Mouse (Mus musculus): ENCODE results near the gene Ttc4.

- no peak for TF ChIP-seq CTCF (IDR thresholded peaks at IDR 0.05; ENCODE audit: borderline replicate concordance, insufficient read depth, low read depth, low read length)
- TF ChIP-seq POLR2A (IDR thresholded peaks at IDR 0.05; ENCODE audit: borderline replicate concordance, insufficient read depth, low read length) = no peak
These were observed 61.7 kb downstream of the Ttc4 start, which contains the start of gene Lexm for GRCm38 (mm10) chr4:106617056-106617455.
